Mouse (Mus musculus): ENCODE measurements around the gene Mob3c. TPM values are rescaled to one million over a fixed set of nuclear protein-coding genes. Genes with fewer than 3 reads are reported as not detected.

The Mob3c gene
- 18.2 and 24.4 TPM in 2 replicates for polyA plus RNA-seq (2012; rRNA removed; ENCODE audit: low replicate concordance)

GRCm38 (mm10) chr4:115827888-115828571 is at the start of gene Mob3c:
Gene Mob3c (plus strand): TSS chr4:115828092.

GRCm38 (mm10) chr4:115780918-115781317 is 47.0 kb upstream of the Mob3c start, which contains the start of gene Tex38:
Gene Tex38 (minus strand): TSS chr4:115781018.

GRCm38 (mm10) chr4:115784769-115785510 is 43.0 kb upstream of the Mob3c start, which contains the start of gene Atpaf1:
Gene Atpaf1 (plus strand): TSS chr4:115784812.

GRCm38 (mm10) chr4:115838696-115839641 is 11.1 kb downstream of the Mob3c start, which contains the start of gene Mknk1:
Gene Mknk1 (plus strand): TSS chr4:115839198.

GRCm38 (mm10) chr4:115884022-115884421 is 56.1 kb downstream of the Mob3c start, which contains the start of gene Kncn:
Gene Kncn (plus strand): TSS chr4:115884400.

Other genes with a start within 250 kb of the Mob3c start
- not detected in 2 replicates for gene Cyp4a32, start 227.1 kb upstream of the Mob3c start, polyA plus RNA-seq (2012; rRNA removed; ENCODE audit: low replicate concordance)
- 54.4 and 242 TPM in 2 replicates for gene Cyp4b1, start 180.4 kb upstream of the Mob3c start, polyA plus RNA-seq (2012; rRNA removed; ENCODE audit: low replicate concordance)
- 29.8 and 30.9 TPM in 2 replicates for gene Efcab14, start 90.3 kb upstream of the Mob3c start, polyA plus RNA-seq (2012; rRNA removed; ENCODE audit: low replicate concordance)
- 0.33 TPM in 1 of 2 replicates, not detected in the other for gene Tex38, start 47.1 kb upstream of the Mob3c start, polyA plus RNA-seq (2012; rRNA removed; ENCODE audit: low replicate concordance)
- 21.9 and 32.7 TPM in 2 replicates for gene Atpaf1, start 43.3 kb upstream of the Mob3c start, polyA plus RNA-seq (2012; rRNA removed; ENCODE audit: low replicate concordance)
- 60.7 and 70.7 TPM in 2 replicates for gene Mknk1, start 11.1 kb downstream of the Mob3c start, polyA plus RNA-seq (2012; rRNA removed; ENCODE audit: low replicate concordance)
- 0.09 TPM in 1 of 2 replicates, not detected in the other for gene Kncn, start 56.3 kb downstream of the Mob3c start, polyA plus RNA-seq (2012; rRNA removed; ENCODE audit: low replicate concordance)
- not detected in 2 replicates for gene 6430628N08Rik, start 62.6 kb downstream of the Mob3c start, polyA plus RNA-seq (2012; rRNA removed; ENCODE audit: low replicate concordance)
- not detected in 2 replicates for gene Dmbx1, start 111.8 kb downstream of the Mob3c start, polyA plus RNA-seq (2012; rRNA removed; ENCODE audit: low replicate concordance)
- 0.60 and 14.4 TPM in 2 replicates for gene Faah, start 189.8 kb downstream of the Mob3c start, polyA plus RNA-seq (2012; rRNA removed; ENCODE audit: low replicate concordance)
- gene Nsun4, start 225.8 kb downstream of the Mob3c start, polyA plus RNA-seq (2012; rRNA removed; ENCODE audit: low replicate concordance), result 10.8 and 13.2 TPM in 2 replicates
- gene Uqcrh, start 247.0 kb downstream of the Mob3c start, polyA plus RNA-seq (2012; rRNA removed; ENCODE audit: low replicate concordance), result 175 and 187 TPM in 2 replicates
- 52.2 and 117 TPM in 2 replicates for gene Lrrc41, start 247.2 kb downstream of the Mob3c start, polyA plus RNA-seq (2012; rRNA removed; ENCODE audit: low replicate concordance)

All from subcutaneous adipose tissue, adult 2 months (tissue).